Mouse (Mus musculus) cerebellum, adult (tissue): ENCODE measurements around the gene Dot1l.

Experiments
- ATAC-seq: cut with Nextera tagmentation; 2 replicates; pipeline ENCODE4 v1.9.2; 2017; ENCODE audit warnings: mild to moderate bottlenecking, moderate library complexity, mixed read lengths; ENCODE audit not compliant: insufficient number of reproducible peaks, low FRiP score, low TSS enrichment

The Dot1l gene

GRCm38 (mm10) chr10:80791476-80792174 is 36.6 kb downstream of the Dot1l start:
- no peak; the same call in 1 of the 2 replicates for ATAC-seq

GRCm38 (mm10) chr10:80792175-80793032 is 37.4 kb downstream of the Dot1l start:
- peak; percentile 68; the same call in 1 of the 2 replicates for ATAC-seq

- peak; percentile 16; the same call in 1 of the 2 replicates for ATAC-seq
Observed at GRCm38 (mm10) chr10:80793033-80793784, 38.2 kb downstream of the Dot1l start.

GRCm38 (mm10) chr10:80793803-80794202 is 38.8 kb downstream of the Dot1l start:
- ATAC-seq, result no peak

- ATAC-seq, result no peak
Observed at GRCm38 (mm10) chr10:80794750-80795149, 39.7 kb downstream of the Dot1l start.

- no peak for ATAC-seq
Observed at GRCm38 (mm10) chr10:80796307-80796848, 41.4 kb downstream of the Dot1l start.

GRCm38 (mm10) chr10:80797186-80798149 is 42.5 kb downstream of the Dot1l start:
- ATAC-seq, result peak; percentile 28; the same call in 1 of the 2 replicates

- peak; percentile 72 for ATAC-seq
Observed at GRCm38 (mm10) chr10:80798150-80799006, 43.4 kb downstream of the Dot1l start, which contains the start of the genes Sf3a2 and Plekhj1. TSS of gene Sf3a2 (plus strand) at chr10:80798198. TSS of gene Plekhj1 (minus strand) at chr10:80798626.

- ATAC-seq, result no peak
Observed at GRCm38 (mm10) chr10:80799070-80799566, 44.1 kb downstream of the Dot1l start.

GRCm38 (mm10) chr10:80802204-80802912 is 47.4 kb downstream of the Dot1l start:
- no peak for ATAC-seq

- ATAC-seq, result no peak
Observed at GRCm38 (mm10) chr10:80802996-80803395, 48.0 kb downstream of the Dot1l start.

- no peak for ATAC-seq
Observed at GRCm38 (mm10) chr10:80804340-80804739, 49.3 kb downstream of the Dot1l start.

- ATAC-seq, result no peak
Observed at GRCm38 (mm10) chr10:80804916-80805315, 49.9 kb downstream of the Dot1l start, which contains the start of gene Amh. TSS of gene Amh (plus strand) at chr10:80805243.

- no peak for ATAC-seq
Observed at GRCm38 (mm10) chr10:80805322-80805721, 50.3 kb downstream of the Dot1l start.

GRCm38 (mm10) chr10:80805925-80806324 is 50.9 kb downstream of the Dot1l start:
- 0 out of 2 replicates have a peak, but pooled peaks have one; percentile 12 for ATAC-seq

- ATAC-seq, result no peak
Observed at GRCm38 (mm10) chr10:80806341-80807056, 51.5 kb downstream of the Dot1l start.
